Mouse (Mus musculus): ENCODE measurements around the gene Btbd35f18. TPM values are rescaled to one million over a fixed set of nuclear protein-coding genes. Genes with fewer than 3 reads are reported as not detected.
"Not testable (repeated sequence)": the region's sequence is repeated elsewhere in the genome, so short reads cannot be mapped to it uniquely, and the experiment has no call there.

The Btbd35f18 gene
- not detected in 2 replicates for total RNA-seq (2014; fragmentation: Nextera tagmentation)
- not detected in 2 replicates for total RNA-seq (2017)

- ATAC-seq (replicated peaks; ENCODE audit: low FRiP score, low TSS enrichment, poor library complexity, severe bottlenecking), result not testable (repeated sequence)
Measured at GRCm38 (mm10) chrX:3699933-3700332, at the start of gene Btbd35f18. Btbd35f18 (plus strand) TSS chrX:3700233.

Other genes with a start within 250 kb of the Btbd35f18 start
- not detected in 2 replicates for gene Btbd35f10, start 52.7 kb downstream of the Btbd35f18 start, total RNA-seq (2014; fragmentation: Nextera tagmentation)
- not detected in 2 replicates for gene Btbd35f10, start 52.7 kb downstream of the Btbd35f18 start, total RNA-seq (2017)